Mouse (Mus musculus): ENCODE results near the gene Cab39. TPM values are rescaled to one million over a fixed set of nuclear protein-coding genes. Genes with fewer than 3 reads are reported as not detected.
"Not testable (repeated sequence)": the region's sequence is repeated elsewhere in the genome, so short reads cannot be mapped to it uniquely, and the experiment has no call there.

Cab39 gene
- total RNA-seq, 2 experiments from 2014 or later: 126 to 129 TPM

- DNase-seq (ENCODE audit: low spot score in 2 of 2): no peak
Measured at GRCm38 (mm10) chr1:85779428-85780180, 13.6 kb upstream of the Cab39 start.

- no peak for DNase-seq (ENCODE audit: low spot score in 2 of 2)
Measured at GRCm38 (mm10) chr1:85790565-85790964, 2.7 kb upstream of the Cab39 start.

GRCm38 (mm10) chr1:85791476-85791875 lies 1.8 kb upstream of the Cab39 start:
- DNase-seq (ENCODE audit: low spot score in 2 of 2): no peak

GRCm38 (mm10) chr1:85794106-85794771 lies 998 bp downstream of the Cab39 start:
- DNase-seq (ENCODE audit: low spot score in 2 of 2): peak; percentile 14 to 42

GRCm38 (mm10) chr1:85795196-85795595 lies 2.0 kb downstream of the Cab39 start:
- no peak for DNase-seq (ENCODE audit: low spot score in 2 of 2)

GRCm38 (mm10) chr1:85799776-85800175 lies 6.5 kb downstream of the Cab39 start:
- no peak for DNase-seq (ENCODE audit: low spot score in 2 of 2)

GRCm38 (mm10) chr1:85802517-85802916 lies 9.3 kb downstream of the Cab39 start:
- no peak for DNase-seq (ENCODE audit: low spot score in 2 of 2)

GRCm38 (mm10) chr1:85804551-85804950 lies 11.3 kb downstream of the Cab39 start:
- DNase-seq (ENCODE audit: low spot score in 2 of 2): no peak

GRCm38 (mm10) chr1:85809256-85809655 lies 16.0 kb downstream of the Cab39 start:
- no peak for DNase-seq (ENCODE audit: low spot score in 2 of 2)

GRCm38 (mm10) chr1:85810343-85810742 lies 17.1 kb downstream of the Cab39 start:
- no peak for DNase-seq (ENCODE audit: low spot score in 2 of 2)

- DNase-seq (ENCODE audit: low spot score in 2 of 2): no peak
Measured at GRCm38 (mm10) chr1:85810787-85811186, 17.5 kb downstream of the Cab39 start.

- not testable (repeated sequence) for DNase-seq (ENCODE audit: low spot score in 2 of 2)
Measured at GRCm38 (mm10) chr1:85814213-85814612, 21.0 kb downstream of the Cab39 start.

- no peak for DNase-seq (ENCODE audit: low spot score in 2 of 2)
Measured at GRCm38 (mm10) chr1:85818121-85818520, 24.9 kb downstream of the Cab39 start.

- no peak for DNase-seq (ENCODE audit: low spot score in 2 of 2)
Measured at GRCm38 (mm10) chr1:85819695-85820094, 26.5 kb downstream of the Cab39 start.

- peak in 1 of 2 experiments; percentile 45 for DNase-seq (ENCODE audit: low spot score in 2 of 2)
Measured at GRCm38 (mm10) chr1:85822239-85822638, 29.0 kb downstream of the Cab39 start.

GRCm38 (mm10) chr1:85824905-85825304 lies 31.7 kb downstream of the Cab39 start:
- no peak for DNase-seq (ENCODE audit: low spot score in 2 of 2)

GRCm38 (mm10) chr1:85827166-85827565 lies 33.9 kb downstream of the Cab39 start:
- no peak for DNase-seq (ENCODE audit: low spot score in 2 of 2)

GRCm38 (mm10) chr1:85829016-85829415 lies 35.8 kb downstream of the Cab39 start:
- no peak for DNase-seq (ENCODE audit: low spot score in 2 of 2)

GRCm38 (mm10) chr1:85838056-85838455 lies 44.8 kb downstream of the Cab39 start:
- no peak for DNase-seq (ENCODE audit: low spot score in 2 of 2)

GRCm38 (mm10) chr1:85839356-85839755 lies 46.1 kb downstream of the Cab39 start:
- no peak for DNase-seq (ENCODE audit: low spot score in 2 of 2)

- no peak for DNase-seq (ENCODE audit: low spot score in 2 of 2)
Measured at GRCm38 (mm10) chr1:85839790-85840189, 46.5 kb downstream of the Cab39 start.

GRCm38 (mm10) chr1:85840421-85840820 lies 47.2 kb downstream of the Cab39 start:
- no peak for DNase-seq (ENCODE audit: low spot score in 2 of 2)

GRCm38 (mm10) chr1:85842251-85842650 lies 49.0 kb downstream of the Cab39 start:
- peak in 1 of 2 experiments; percentile 43 for DNase-seq (ENCODE audit: low spot score in 2 of 2)

Measured in layer of hippocampus, postnatal 14 days (tissue).